Mouse (Mus musculus) induced T-regulatory cell, adult 2 months (primary cell): ENCODE measurements around the gene Ppp6r2.

Experiments
- DNase-seq: peaks from one replicate; pipeline ENCODE4 v3.0.0-alpha.2; 2012; ENCODE audit warnings: low read depth

The Ppp6r2 gene

DNA sequence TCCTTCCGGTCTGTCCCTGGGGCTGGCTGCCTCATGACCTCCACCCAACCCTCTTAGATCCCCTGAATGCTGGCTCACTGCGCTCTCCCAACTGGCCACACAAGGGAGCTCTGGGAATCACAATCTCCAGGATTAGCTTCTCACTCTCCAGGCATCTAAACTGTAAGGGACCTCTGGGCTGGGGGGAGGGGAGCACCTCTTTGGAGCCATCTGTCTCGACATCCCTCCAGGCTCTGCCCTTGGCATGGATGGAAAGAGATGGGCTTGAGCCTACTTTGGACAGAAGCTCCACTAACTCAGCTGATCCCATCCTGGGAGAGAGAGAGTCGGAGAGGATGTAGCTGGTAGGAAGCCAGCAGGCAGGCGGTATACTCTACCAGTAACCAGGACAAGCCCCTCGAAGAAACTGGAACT lies 29.0 kb upstream of the Ppp6r2 start:
- DNase-seq = no peak

DNA sequence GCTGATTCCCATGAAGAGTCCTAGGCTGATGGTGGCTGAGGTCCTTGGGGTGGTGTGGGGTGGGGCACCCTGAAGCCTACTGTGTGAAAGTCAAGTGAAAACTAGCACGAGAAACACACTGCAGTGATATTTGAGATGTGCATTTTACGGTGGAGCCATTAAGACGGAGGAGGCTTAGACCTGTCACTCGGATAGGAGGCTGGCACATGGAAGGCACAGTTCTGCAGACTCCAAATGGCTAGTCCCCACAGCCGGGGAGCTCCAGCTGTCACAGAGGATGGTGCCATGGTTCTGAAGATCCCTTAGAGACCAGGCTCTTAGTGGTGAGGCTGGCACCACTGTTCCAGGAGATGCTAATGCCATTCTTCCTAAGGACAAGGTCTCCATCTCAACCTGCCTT lies 28.5 kb upstream of the Ppp6r2 start:
- no peak for DNase-seq

DNA sequence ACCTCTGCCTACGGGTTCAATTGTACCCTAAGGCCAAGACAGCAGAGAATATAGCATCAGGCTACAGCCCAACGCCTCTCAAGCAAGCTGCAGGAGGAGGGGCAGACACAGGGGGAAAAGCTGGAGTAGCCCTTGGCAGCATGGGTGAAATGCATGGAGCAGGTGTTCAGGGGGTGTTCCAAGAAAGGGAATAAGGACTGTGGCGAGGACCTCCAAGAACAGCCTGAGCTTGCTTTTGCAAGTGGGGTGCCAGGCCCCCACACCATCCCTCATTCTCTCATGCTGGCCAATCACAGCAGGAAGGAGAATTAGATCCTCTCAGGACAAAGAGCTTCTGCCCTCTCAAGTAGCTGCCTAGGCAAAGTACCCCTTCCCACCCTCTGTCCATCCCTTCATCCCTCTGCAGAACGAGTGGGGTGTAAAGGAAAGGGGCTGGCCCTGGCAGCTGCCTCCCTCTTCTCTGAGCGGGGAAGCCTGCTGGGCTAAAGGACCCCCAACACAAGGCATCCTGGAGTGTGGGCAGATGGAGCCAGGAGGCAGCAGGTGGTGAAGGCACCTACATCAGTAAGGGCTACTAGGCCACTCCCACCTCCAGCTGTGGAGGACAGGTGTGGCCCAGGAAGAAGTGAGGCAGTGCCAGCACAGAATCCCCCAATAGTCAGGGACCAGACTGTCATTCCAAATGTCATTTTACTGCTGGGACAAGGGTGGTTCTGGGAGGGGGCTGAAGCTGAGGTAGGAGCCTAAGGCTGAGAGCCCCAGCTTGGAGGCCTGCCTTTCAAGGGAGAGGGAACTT lies 27.0 kb upstream of the Ppp6r2 start:
- DNase-seq = no peak

- DNase-seq = no peak
Observed at GRCm38 (mm10) chr15:89184937-89185227, 26.5 kb upstream of the Ppp6r2 start.

DNA sequence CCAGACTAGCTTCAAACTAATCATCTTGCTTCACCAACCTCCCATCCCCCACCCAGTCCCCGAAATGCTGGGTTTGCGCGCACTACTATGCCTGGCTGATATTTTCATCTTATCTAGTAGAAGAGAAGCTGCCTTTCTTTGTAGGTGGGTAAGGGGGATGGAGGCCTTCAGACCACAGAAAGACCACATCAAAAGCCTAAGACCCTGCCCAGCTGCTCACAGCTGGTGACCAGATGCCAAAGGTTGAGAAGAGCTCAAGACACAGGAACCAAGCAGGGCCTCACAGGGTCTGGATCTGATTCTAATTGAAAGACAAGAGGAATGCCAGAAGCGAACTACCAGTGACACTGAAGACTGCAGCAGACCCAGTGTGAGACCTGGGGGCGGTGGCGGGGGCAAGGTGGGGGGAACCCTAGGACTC lies 16.1 kb upstream of the Ppp6r2 start:
- DNase-seq = peak; percentile 35

- DNase-seq = peak; percentile 93
Observed at GRCm38 (mm10) chr15:89195690-89196312, 15.6 kb upstream of the Ppp6r2 start.

- peak; percentile 98 for DNase-seq
Observed at GRCm38 (mm10) chr15:89196313-89196706, 15.0 kb upstream of the Ppp6r2 start, which contains the start of gene Dennd6b. Gene Dennd6b (minus strand): TSS chr15:89196496.

- no peak for DNase-seq
Observed at GRCm38 (mm10) chr15:89197056-89197455, 14.3 kb upstream of the Ppp6r2 start.

DNA sequence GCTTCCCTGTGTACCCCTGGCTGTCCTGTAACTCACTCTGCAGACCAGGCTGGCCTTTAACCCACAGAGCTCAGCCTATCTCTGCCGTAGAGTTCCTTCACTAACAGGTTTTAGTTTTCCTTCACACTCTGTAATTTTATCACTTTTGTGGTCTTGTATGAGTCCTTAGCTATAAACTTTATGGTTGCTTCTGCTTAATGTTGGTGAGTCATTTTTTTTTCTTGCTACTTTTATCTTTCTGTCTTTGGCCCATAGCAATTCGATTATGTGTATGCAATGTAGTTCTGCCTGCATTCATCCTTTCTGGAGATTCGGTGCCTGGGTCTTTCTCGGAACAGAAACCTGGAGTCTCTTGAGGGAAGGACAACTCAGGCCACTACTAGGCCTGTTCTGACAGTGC lies 3.9 kb upstream of the Ppp6r2 start:
- no peak for DNase-seq

DNA sequence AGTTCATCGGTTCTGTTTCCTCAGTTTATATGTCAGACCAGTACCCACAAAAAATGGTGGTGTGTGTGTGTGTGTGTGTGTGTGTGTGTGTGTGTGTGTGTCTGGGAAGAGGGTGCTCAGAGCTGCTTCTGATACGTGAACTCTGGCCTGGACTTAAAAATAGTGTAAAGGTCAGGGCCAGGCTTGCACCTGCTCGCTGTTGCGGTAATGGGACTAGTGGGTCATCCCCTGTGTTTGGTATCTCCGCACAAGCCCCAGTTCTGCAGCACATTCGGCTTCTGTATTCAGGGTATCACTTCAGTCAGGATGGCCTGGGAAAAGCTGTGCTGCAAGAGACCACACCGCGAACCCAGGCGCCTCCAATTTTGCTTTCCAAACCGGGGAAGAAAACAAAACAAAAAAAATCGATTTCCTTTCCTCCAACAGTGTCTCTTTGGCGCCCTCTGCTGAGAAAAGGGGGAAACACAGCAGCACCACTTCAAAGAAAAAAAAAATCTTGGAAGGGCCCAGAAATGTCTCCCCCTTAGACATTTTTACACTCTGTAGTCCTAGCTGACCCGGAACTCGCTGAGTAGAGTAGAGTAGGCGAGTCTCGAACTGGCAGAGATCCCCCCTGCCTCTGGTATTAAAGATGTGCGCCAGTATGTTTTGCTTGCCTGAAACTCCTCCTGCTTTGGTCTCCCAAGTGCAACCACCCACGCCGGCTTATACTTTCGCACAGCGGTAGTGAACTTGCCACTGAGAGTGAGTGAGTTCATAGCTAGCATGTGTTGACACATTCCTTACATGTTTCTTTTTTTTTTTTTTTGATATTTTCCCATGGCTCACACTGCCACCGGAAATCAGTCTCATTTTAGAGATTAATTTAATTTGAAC lies 1.2 kb upstream of the Ppp6r2 start:
- peak; percentile 96 for DNase-seq

DNA sequence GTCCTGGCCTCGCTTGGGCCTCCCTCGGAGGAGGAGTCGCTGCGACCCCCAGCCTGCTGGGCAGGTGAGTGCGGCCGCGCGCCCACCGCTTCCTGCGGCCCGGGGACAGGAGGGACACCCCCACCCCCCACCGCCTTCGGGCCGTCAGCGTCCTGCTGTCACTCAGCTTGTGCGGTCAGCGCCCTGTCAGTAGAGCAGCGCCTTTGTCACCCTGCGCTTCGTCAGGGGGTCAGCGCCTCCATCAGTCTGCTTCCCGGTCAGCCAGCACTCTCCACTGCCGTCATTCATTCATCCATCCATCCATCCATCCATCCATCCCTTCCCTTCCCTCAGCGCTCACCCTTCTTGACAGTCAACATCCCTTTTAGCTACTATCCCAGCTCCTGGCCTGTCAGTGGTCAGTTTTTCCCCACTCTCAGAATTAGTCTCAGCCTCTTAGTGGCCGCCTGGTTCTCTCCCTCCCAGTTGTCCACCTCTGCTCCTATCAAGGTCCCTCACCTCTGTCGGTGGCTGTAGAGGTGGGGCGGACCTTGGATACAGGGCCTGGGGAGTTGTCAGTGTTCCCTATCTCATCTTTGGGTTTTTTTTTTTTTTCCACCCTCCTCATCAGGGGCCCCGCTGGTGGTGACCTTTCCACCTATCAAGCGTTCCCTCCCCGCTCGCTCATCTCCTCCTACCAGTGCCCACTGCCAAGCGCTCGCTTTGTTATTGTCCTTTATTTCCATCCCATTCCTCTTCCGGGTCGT lies 536 bp downstream of the Ppp6r2 start:
- peak; percentile 45 for DNase-seq

- DNase-seq = no peak
Observed at GRCm38 (mm10) chr15:89212495-89212894, 1.1 kb downstream of the Ppp6r2 start.

DNA sequence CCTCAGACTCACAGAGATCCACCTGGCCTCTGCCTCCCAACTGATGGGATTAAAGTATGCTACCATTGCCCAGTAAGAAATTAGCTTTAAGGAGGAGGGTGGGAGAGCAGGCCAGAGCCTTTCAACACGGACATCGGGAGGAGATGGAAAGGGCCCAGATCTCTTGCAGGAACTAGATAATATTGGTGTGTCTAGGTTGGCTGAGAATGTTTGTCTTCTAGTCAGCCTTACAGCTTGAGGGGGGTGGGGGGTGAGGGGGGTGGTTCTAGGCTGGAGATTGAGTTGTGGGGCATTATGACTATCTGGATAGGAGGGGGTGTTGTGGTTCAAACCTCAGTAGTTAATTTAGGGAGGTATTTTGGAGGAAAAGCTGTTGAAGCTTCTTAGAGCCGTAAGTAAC lies 2.2 kb downstream of the Ppp6r2 start:
- DNase-seq = no peak

- no peak for DNase-seq
Observed at GRCm38 (mm10) chr15:89214953-89215352, 3.6 kb downstream of the Ppp6r2 start.

- no peak for DNase-seq
Observed at GRCm38 (mm10) chr15:89215611-89216233, 4.4 kb downstream of the Ppp6r2 start.

GRCm38 (mm10) chr15:89233586-89233985 lies 22.2 kb downstream of the Ppp6r2 start:
- DNase-seq = no peak

GRCm38 (mm10) chr15:89234052-89234451 lies 22.7 kb downstream of the Ppp6r2 start:
- DNase-seq = no peak

DNA sequence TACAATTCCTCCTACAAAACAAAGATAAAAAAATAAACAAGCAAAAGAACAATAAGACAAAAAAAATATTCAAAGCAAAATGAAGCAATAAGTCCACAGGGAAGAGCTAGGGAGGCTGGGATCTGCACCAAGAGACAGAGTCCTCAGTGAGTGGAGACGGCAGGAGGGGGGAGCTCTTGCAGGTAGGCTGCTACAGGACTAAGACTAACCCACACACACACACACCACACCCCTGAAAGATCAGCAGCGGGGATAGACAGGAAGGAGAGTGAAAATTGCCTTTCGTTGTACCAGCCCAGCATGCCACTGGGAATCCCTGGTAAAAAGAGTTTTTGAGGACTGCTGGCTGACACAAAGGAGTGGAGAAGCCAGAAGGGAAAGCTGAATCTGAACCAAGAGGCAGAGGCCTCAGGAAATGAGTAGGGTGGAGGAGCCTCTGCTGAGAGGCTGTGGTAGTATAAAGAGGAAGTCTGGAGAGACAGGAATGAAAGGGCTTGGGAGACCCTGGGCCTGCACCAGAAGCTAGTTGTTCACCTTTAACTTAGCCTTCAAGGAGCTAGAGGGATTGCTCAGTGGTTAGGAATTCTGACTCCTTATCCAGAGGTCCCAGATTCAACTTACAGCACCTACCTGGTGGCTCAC lies 28.5 kb downstream of the Ppp6r2 start:
- no peak for DNase-seq

DNA sequence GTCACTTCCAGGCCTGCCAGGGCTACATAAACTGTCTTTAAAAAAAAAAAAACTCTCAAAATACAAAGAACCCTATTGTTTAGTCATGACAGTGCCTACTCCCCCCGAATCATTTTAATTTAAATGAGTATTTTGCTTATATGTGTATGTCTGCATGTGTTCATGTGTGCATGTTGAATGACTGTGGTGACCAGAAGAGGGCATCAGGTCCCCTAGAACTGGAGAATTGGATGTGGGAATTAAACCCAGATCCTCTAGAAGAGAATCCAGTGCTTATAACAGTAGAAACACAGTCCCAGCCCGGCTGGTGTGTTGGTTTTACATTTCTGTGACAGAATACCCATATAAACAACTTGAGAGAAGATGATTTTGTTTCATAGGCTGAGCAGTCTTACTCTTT lies 29.7 kb downstream of the Ppp6r2 start:
- DNase-seq = peak; percentile 48

DNA sequence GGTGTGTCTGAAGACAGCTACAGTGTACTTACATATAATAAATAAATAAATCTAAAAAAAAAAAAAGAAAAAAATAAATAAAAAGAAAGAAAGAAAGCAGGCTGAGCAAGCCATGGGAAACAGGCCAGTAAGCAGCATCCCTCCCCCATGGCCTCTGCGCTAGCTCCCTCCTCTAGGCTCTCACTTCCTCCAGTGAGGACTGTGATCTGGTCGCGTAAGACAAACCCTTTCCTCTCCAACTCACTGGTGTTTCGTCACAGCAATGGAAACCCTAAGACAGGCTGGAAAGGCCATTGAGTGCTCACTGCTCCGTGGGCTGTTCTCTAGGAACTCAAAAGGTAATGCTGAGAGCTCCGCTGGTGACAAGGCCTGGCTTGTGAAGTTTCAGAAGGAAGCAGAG lies 37.7 kb downstream of the Ppp6r2 start:
- DNase-seq = no peak

- no peak for DNase-seq
Observed at GRCm38 (mm10) chr15:89255330-89255729, 44.0 kb downstream of the Ppp6r2 start.
